Mouse (Mus musculus) cerebellum, adult 2 months (tissue): Measurements from ENCODE around the gene Sowahb.

Source experiments
- CTCF ChIP-seq: fragments of 200-500 bp; IDR thresholded peaks from 2 replicates; pipeline ENCODE4 v1.5.1; 2011; ENCODE audit warnings: low read depth, mild to moderate bottlenecking, control low read depth, low read length, moderate library complexity, borderline replicate concordance; ENCODE audit not compliant: insufficient read depth
- POLR2A ChIP-seq: fragments of 200-500 bp; IDR thresholded peaks from 2 replicates; pipeline ENCODE4 v1.6.1; 2011; ENCODE audit warnings: low read length, control low read depth, borderline replicate concordance; ENCODE audit not compliant: insufficient read depth

- TF ChIP-seq CTCF, result no peak
- TF ChIP-seq POLR2A, result no peak
Observed at GRCm38 (mm10) chr5:93085015-93085598, 40.3 kb upstream of the Sowahb start.
